Mouse (Mus musculus) neural tube, embryonic 14.5 days (tissue): ENCODE measurements around the gene Npr2. TPM values are rescaled to one million over a fixed set of nuclear protein-coding genes. Genes with fewer than 3 reads are reported as not detected.

ENCODE experiments used
- ATAC-seq: fragments of 200-750 bp; cut with Nextera tagmentation; 2 replicates; pipeline ENCODE4 v1.8.0; 2017; ENCODE audit warnings: low read depth, mild to moderate bottlenecking, moderate TSS enrichment, moderate library complexity
- H3K27ac ChIP-seq: fragments of 300-500 bp; sonication (generic); 2 replicates; pipeline ENCODE4 v1.5.1; 2014; ENCODE audit warnings: low read depth, mild to moderate bottlenecking, control low read depth, low read length, moderate library complexity, mixed read lengths
- H3K27me3 ChIP-seq: fragments of 300-500 bp; sonication (generic); 2 replicates; pipeline ENCODE4 v1.6.1; 2014; ENCODE audit warnings: low read length; ENCODE audit not compliant: control insufficient read depth, insufficient read depth
- H3K36me3 ChIP-seq: fragments of 300-500 bp; sonication (generic); 2 replicates; pipeline ENCODE4 v1.6.1; 2014; ENCODE audit warnings: low read length, mixed read lengths; ENCODE audit not compliant: control insufficient read depth, insufficient read depth
- H3K4me1 ChIP-seq: fragments of 300-500 bp; sonication (generic); 2 replicates; pipeline ENCODE4 v1.6.1; 2014; ENCODE audit warnings: low read length; ENCODE audit not compliant: control insufficient read depth, insufficient read depth
- H3K4me2 ChIP-seq: fragments of 300-500 bp; sonication (generic); 2 replicates; pipeline ENCODE4 v1.6.1; 2014; ENCODE audit warnings: mild to moderate bottlenecking, low read depth, low read length, control low read depth
- H3K4me3 ChIP-seq: fragments of 300-500 bp; sonication (generic); 2 replicates; pipeline ENCODE4 v1.5.1; 2014; ENCODE audit warnings: low read depth, low read length, control low read depth, mixed read lengths
- H3K9ac ChIP-seq: fragments of 300-500 bp; sonication (generic); replicated peaks from 2 replicates; pipeline ENCODE4 v1.6.1; 2014; ENCODE audit warnings: low read depth, mild to moderate bottlenecking, control low read depth, low read length, mixed read lengths
- H3K9me3 ChIP-seq: fragments of 300-500 bp; sonication (generic); 2 replicates; pipeline ENCODE4 v1.6.1; 2016; ENCODE audit warnings: low read length; ENCODE audit not compliant: control insufficient read depth
- WGBS: fragments of 180-500 bp; shearing (Covaris S2); extraction: QIAGEN DNeasy Blood & Tissue Kit; methylation state at CpG from one replicate; pipeline ENCODE4 v1.1.7; 2014; 5-methylcytosine and 5-hydroxymethylcytosine counted together
- polyA plus RNA-seq: library from polyadenylated mRNA; unstranded; fragments of >200 nt; fragmentation: Nextera tagmentation; extraction: Ambion mirVana; gene quantifications from 2 replicates; pipeline ENCODE4 v1.2.1, GENCODE M21; 2014

Npr2 gene
- polyA plus RNA-seq, 1 experiment from 2014 or later: 15.9 TPM

DNA sequence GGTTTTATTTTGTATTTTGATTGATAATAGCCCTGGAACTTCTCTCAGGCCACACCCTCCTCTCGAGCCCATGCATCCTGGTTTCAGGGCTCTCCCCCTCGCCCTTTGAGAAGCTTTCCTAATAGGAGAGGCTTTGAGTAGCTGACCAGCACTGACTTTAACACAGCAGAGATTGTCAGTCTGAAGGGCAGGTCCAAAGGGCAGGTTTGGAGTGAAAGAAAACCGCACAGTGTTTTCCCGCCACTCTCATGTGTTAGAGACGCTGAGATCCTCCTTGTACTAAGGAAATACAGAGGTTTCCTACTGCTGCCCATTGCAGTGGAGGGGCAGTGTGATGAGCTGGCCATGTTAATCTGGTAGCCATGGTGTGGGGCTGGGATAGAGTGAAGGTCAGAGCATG lies 43.2 kb downstream of the Npr2 start:
- H3K27me3 ChIP-seq: no peaks in the 10 kb centered on the region
- peaks cover 34% of the 10 kb centered on the region for H3K36me3 ChIP-seq
- no peak overlapping the region for H3K9ac ChIP-seq
- no peak overlapping the region for H3K27ac ChIP-seq
- WGBS: 86% methylated on average over 5 of the region's 5 CpGs
- H3K4me2 ChIP-seq: no peak overlapping the region
- ATAC-seq: no peak
- peaks cover 15% of the 10 kb centered on the region for H3K4me1 ChIP-seq
- no peak overlapping the region for H3K4me3 ChIP-seq
- no peaks in the 10 kb centered on the region for H3K9me3 ChIP-seq

- Histone ChIP-seq H3K9ac (no peak overlapping the region), H3K27me3 (no peaks in the 10 kb centered on the region), H3K27ac (no peak overlapping the region), H3K4me3 (no peak overlapping the region), H3K36me3 (peaks cover 39% of the 10 kb centered on the region), H3K9me3 (no peaks in the 10 kb centered on the region), H3K4me1 (peaks cover 11% of the 10 kb centered on the region), H3K4me2 (no peak overlapping the region)
- 82% methylated on average over 4 of the region's 4 CpGs for WGBS
- no peak for ATAC-seq
Measured at GRCm38 (mm10) chr4:43675608-43676007, 43.9 kb downstream of the Npr2 start.

GRCm38 (mm10) chr4:43678541-43678940 lies 46.8 kb downstream of the Npr2 start:
- ATAC-seq: no peak
- Histone ChIP-seq H3K36me3 (peaks cover 56% of the 10 kb centered on the region), H3K27me3 (no peaks in the 10 kb centered on the region), H3K9me3 (no peaks in the 10 kb centered on the region), H3K4me1 (no peaks in the 10 kb centered on the region), H3K4me2 (no peak overlapping the region), H3K4me3 (no peak overlapping the region), H3K27ac (no peak overlapping the region), H3K9ac (no peak overlapping the region)
- WGBS: 94% methylated on average over 6 of the region's 6 CpGs

DNA sequence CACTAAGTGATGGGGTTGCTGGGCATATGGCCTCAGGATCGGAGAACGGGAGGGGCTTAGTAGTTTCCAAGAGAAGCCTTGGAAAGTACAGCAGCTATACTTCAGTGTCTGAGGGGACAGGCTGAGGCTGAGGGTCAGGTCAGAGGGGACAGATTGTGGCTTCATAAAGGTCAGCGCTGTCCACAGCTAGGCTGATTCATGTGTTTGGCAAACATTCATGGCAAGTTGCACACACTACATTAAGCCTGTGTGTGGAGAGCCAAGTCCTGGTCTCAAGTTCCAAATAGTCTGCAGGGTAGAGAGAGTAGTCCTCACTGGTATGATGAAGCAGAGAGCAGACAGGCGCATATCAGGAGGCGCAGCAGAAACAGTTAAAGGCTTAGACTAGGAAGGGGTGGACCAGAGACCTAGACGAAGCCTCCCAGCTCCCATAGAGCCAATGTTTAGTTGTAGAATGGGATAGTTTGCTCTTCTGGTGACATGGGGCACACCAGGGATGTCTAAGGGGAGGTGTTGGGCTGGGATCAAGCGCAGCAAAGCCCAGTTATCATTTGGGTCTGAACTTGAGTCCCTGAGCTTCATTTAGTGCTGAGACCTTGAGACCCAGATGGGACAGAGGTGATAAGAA lies 47.8 kb downstream of the Npr2 start:
- Histone ChIP-seq H3K27ac (no peak overlapping the region), H3K4me1 (no peaks in the 10 kb centered on the region), H3K9me3 (no peaks in the 10 kb centered on the region), H3K27me3 (no peaks in the 10 kb centered on the region), H3K9ac (no peak overlapping the region), H3K4me3 (no peak overlapping the region), H3K36me3 (peaks cover 59% of the 10 kb centered on the region), H3K4me2 (no peak overlapping the region)
- WGBS: 90% methylated on average over 7 of the region's 7 CpGs
- ATAC-seq: no peak

GRCm38 (mm10) chr4:43690021-43690420 lies 58.3 kb downstream of the Npr2 start:
- 90% methylated on average over 17 of the region's 17 CpGs for whole genome bisulfite sequencing
- Histone ChIP-seq H3K9ac (no peak overlapping the region), H3K4me2 (no peak overlapping the region), H3K27ac (no peak overlapping the region), H3K36me3 (peaks cover 25% of the 10 kb centered on the region), H3K27me3 (no peaks in the 10 kb centered on the region), H3K4me3 (no peak overlapping the region), H3K4me1 (no peaks in the 10 kb centered on the region), H3K9me3 (no peaks in the 10 kb centered on the region)
- no peak for ATAC-seq

- H3K27ac ChIP-seq: no peak overlapping the region
- no peaks in the 10 kb centered on the region for H3K27me3 ChIP-seq
- H3K36me3 ChIP-seq: peaks cover 22% of the 10 kb centered on the region
- no peak overlapping the region for H3K4me2 ChIP-seq
- no peaks in the 10 kb centered on the region for H3K9me3 ChIP-seq
- H3K4me3 ChIP-seq: no peak overlapping the region
- no peak overlapping the region for H3K9ac ChIP-seq
- no peak for ATAC-seq
- 87% methylated on average over 5 of the region's 5 CpGs for WGBS
- H3K4me1 ChIP-seq: no peaks in the 10 kb centered on the region
Measured at GRCm38 (mm10) chr4:43691026-43691425, 59.3 kb downstream of the Npr2 start.

DNA sequence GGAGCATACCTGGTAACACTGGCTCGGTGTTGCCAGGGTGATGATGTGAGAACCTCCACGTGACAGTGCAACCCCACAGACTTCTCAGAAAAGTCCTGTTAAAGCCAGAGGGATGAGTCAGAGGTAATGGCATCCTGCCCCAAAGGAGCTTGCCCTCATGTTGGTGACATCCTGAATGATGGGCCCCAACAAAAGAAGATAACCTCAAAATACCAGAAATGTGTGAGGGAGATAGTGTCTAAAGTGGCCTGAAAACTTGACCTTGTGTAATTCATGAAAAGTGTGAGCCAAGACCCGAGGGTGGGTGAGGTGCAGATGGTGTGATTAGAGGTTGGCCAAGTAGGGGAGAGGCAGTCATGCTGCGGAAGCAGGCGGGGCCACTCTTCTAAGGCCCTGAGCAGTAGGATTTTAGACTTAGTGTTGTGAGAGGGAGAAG lies 62.1 kb downstream of the Npr2 start:
- H3K27me3 ChIP-seq: no peaks in the 10 kb centered on the region
- H3K9me3 ChIP-seq: no peaks in the 10 kb centered on the region
- H3K4me3 ChIP-seq: no peak overlapping the region
- H3K4me1 ChIP-seq: no peaks in the 10 kb centered on the region
- ATAC-seq: no peak
- H3K27ac ChIP-seq: no peak overlapping the region
- H3K4me2 ChIP-seq: no peak overlapping the region
- H3K9ac ChIP-seq: no peak overlapping the region
- peaks cover 9% of the 10 kb centered on the region for H3K36me3 ChIP-seq
- WGBS: 83% methylated on average over 5 of the region's 5 CpGs

- WGBS: 90% methylated on average over 1 of the region's 1 CpGs
- H3K9ac ChIP-seq: no peak overlapping the region
- H3K4me1 ChIP-seq: no peaks in the 10 kb centered on the region
- H3K27ac ChIP-seq: no peak overlapping the region
- H3K4me2 ChIP-seq: no peak overlapping the region
- H3K27me3 ChIP-seq: no peaks in the 10 kb centered on the region
- ATAC-seq: no peak
- no peaks in the 10 kb centered on the region for H3K9me3 ChIP-seq
- H3K36me3 ChIP-seq: peaks cover 3% of the 10 kb centered on the region; the same call in 1 of the 2 replicates
- H3K4me3 ChIP-seq: no peak overlapping the region
Measured at GRCm38 (mm10) chr4:43694439-43695248, 62.9 kb downstream of the Npr2 start.

DNA sequence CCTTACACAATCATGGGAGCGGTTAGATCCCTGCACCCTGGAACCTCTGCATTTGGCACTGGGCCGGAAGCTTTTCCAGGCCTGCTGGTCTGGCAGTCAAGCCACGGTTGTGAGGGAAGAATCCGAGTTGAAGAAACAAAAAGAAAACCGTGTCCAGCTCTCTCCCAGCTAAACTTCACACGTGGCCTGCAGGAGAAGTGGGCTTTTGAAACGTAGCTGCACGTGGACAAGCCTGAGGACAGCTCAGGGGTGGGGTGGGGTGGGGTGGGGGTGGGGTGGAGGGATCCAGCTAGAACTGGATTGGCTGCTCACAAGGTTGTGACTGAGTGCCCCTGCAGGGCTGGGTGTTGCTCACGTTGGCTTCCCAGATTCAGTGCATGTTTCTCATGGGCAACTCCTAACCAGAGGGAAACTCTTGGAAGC lies 63.5 kb downstream of the Npr2 start:
- 33% methylated on average over 9 of the region's 9 CpGs for WGBS
- no peak overlapping the region for H3K4me3 ChIP-seq
- H3K9me3 ChIP-seq: no peaks in the 10 kb centered on the region
- no peak overlapping the region for H3K4me2 ChIP-seq
- no peak overlapping the region for H3K27ac ChIP-seq
- no peaks in the 10 kb centered on the region for H3K27me3 ChIP-seq
- ATAC-seq: no peak; the same call in 1 of the 2 replicates
- no peaks in the 10 kb centered on the region for H3K36me3 ChIP-seq
- H3K4me1 ChIP-seq: no peaks in the 10 kb centered on the region
- H3K9ac ChIP-seq: no peak overlapping the region
